Mouse (Mus musculus): ENCODE data around the gene Tmem25. TPM values are rescaled to one million over a fixed set of nuclear protein-coding genes. Genes with fewer than 3 reads are reported as not detected.

The Tmem25 gene
- total and polyA plus RNA-seq, 3 experiments: 0.25 to 1.5 (median 0.28) TPM

DNA sequence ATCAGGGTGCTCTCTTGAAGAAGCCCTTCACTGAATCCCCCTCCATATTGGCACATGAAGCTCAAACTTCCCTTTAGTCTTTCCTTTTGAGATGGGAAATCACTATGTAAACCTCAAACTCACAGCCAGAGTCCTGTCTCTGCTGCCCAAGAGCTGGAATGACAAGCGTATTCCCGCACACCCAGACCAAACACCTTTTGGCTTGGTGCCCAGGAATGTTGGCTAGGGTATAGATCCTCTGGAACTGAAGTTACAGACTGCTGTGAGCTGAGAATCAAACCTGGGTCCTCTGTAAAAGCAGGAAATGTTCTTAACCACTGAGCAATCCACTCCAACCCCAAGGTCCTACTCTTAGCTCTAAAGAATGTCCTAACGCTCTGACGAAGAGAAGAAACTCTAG is 33.2 kb upstream of the Tmem25 start:
- H3K9me3 ChIP-seq (replicated peaks; ENCODE audit: low read length): no peaks in the 10 kb centered on the region
- no peak for DNase-seq (ENCODE audit: extremely low read depth)
- no peaks in the 10 kb centered on the region; a peak in 1 of 4 replicates for H3K4me1 ChIP-seq (ENCODE audit: control insufficient read depth in 1 of 2, insufficient read depth in 2 of 2)
- no peak overlapping the region for H3K9ac ChIP-seq (ENCODE audit: insufficient read depth, low read depth)
- H3K27ac ChIP-seq (ENCODE audit: insufficient read depth, low read depth): no peak overlapping the region
- no peak overlapping the region for H3K4me2 ChIP-seq (ENCODE audit: insufficient read depth, low read depth, poor library complexity, severe bottlenecking)
- dilution Hi-C loops (cut with MboI; ENCODE audit: extremely low pct_ligation_motif_present, extremely low pct_unique_long_range_greater_than_20kb, low sequenced_read_pairs): no loop called here
- H3K79me2 ChIP-seq (replicated peaks; ENCODE audit: control insufficient read depth, extremely low read depth, insufficient read depth, poor library complexity, severe bottlenecking): no peaks in the 10 kb centered on the region
- H3K36me3 ChIP-seq (replicated peaks in 1 of 2; ENCODE audit: control insufficient read depth in 1 of 2, insufficient read depth in 1 of 2, low read length in 1 of 2): peaks cover 86 to 96% of the 10 kb centered on the region in 2 experiments
- TF ChIP-seq EP300 (IDR thresholded peaks at IDR 0.05; ENCODE audit: low read length) (no peak), MAZ (IDR thresholded peaks at IDR 0.05; ENCODE audit: low read depth, low read length) (no peak), USF1 (IDR thresholded peaks at IDR 0.05; ENCODE audit: low read depth, low read length) (no peak), E2F4 (IDR thresholded peaks at IDR 0.05; ENCODE audit: insufficient replicate concordance, low read depth, low read length) (no peak), ZC3H11A (IDR thresholded peaks at IDR 0.05; ENCODE audit: low read depth, low read length) (no peak), MEF2A (IDR thresholded peaks at IDR 0.05; ENCODE audit: borderline replicate concordance, low read depth, low read length) (no peak), JUN (IDR thresholded peaks at IDR 0.05; ENCODE audit: insufficient read depth, low read depth, low read length) (no peak), ELF1 (IDR thresholded peaks at IDR 0.05; ENCODE audit: low read depth, low read length) (no peak), CTCF (conservative IDR thresholded peaks at IDR 0.05 in 1 of 2, IDR thresholded peaks at IDR 0.05 in 1 of 2; ENCODE audit: low read depth in 2 of 2, low read length in 2 of 2) (no peak), TBP (conservative IDR thresholded peaks at IDR 0.05; ENCODE audit: low read depth, low read length) (no peak), KAT2A (IDR thresholded peaks at IDR 0.05; ENCODE audit: insufficient replicate concordance, low read length) (no peak), BHLHE40 (IDR thresholded peaks at IDR 0.05; ENCODE audit: low read depth, low read length) (no peak), ZNF384 (IDR thresholded peaks at IDR 0.05; ENCODE audit: low read depth, low read length) (no peak), JUND (conservative IDR thresholded peaks at IDR 0.05; ENCODE audit: low read depth, low read length) (no peak), SIN3A (IDR thresholded peaks at IDR 0.05; ENCODE audit: low read length) (no peak), ETS1 (conservative IDR thresholded peaks at IDR 0.05; ENCODE audit: low read depth, low read length) (no peak)
- in situ Hi-C loops (cut with MboI; ENCODE audit: low pct_ligation_motif_present, low pct_unique_long_range_greater_than_20kb, low sequenced_read_pairs): no loop called here
- H3K27me3 ChIP-seq (replicated peaks): no peaks in the 10 kb centered on the region
- H3K4me3 ChIP-seq (replicated peaks in 1 of 3; ENCODE audit: low read depth in 2 of 3, low read length in 2 of 3, poor library complexity in 1 of 3): no peak overlapping the region

- H3K27me3 ChIP-seq (replicated peaks): no peaks in the 10 kb centered on the region
- in situ Hi-C loops (cut with MboI; ENCODE audit: low pct_ligation_motif_present, low pct_unique_long_range_greater_than_20kb, low sequenced_read_pairs): no loop called here
- H3K4me3 ChIP-seq (replicated peaks in 1 of 3; ENCODE audit: low read depth in 2 of 3, low read length in 2 of 3, poor library complexity in 1 of 3): no peak overlapping the region
- TF ChIP-seq EP300 (IDR thresholded peaks at IDR 0.05; ENCODE audit: low read length) (no peak), JUND (conservative IDR thresholded peaks at IDR 0.05; ENCODE audit: low read depth, low read length) (no peak), NRF1 (IDR thresholded peaks at IDR 0.05; ENCODE audit: low read depth, low read length) (no peak), GABPA (IDR thresholded peaks at IDR 0.05; ENCODE audit: insufficient replicate concordance, low read depth, low read length) (no peak), MAFK (IDR thresholded peaks at IDR 0.05; ENCODE audit: insufficient replicate concordance, low read length) (no peak), MXI1 (IDR thresholded peaks at IDR 0.05; ENCODE audit: low read depth, low read length) (no peak), RCOR1 (conservative IDR thresholded peaks at IDR 0.05; ENCODE audit: low read depth, low read length) (no peak), E2F4 (IDR thresholded peaks at IDR 0.05; ENCODE audit: insufficient replicate concordance, low read depth, low read length) (no peak), RAD21 (IDR thresholded peaks at IDR 0.05; ENCODE audit: low read depth, low read length) (no peak), ZC3H11A (IDR thresholded peaks at IDR 0.05; ENCODE audit: low read depth, low read length) (no peak), ETS1 (conservative IDR thresholded peaks at IDR 0.05; ENCODE audit: low read depth, low read length) (no peak), ZKSCAN1 (IDR thresholded peaks at IDR 0.05; ENCODE audit: borderline replicate concordance, low read depth, low read length) (no peak), TCF12 (IDR thresholded peaks at IDR 0.05; ENCODE audit: low read depth, low read length) (no peak), ZMIZ1 (IDR thresholded peaks at IDR 0.05; ENCODE audit: low read depth, low read length) (no peak), MAX (IDR thresholded peaks at IDR 0.05; ENCODE audit: low read length) (no peak), IRF4 (IDR thresholded peaks at IDR 0.05; ENCODE audit: low read depth, low read length) (no peak), NELFE (IDR thresholded peaks at IDR 0.05; ENCODE audit: low read depth, low read length) (no peak), MEF2A (IDR thresholded peaks at IDR 0.05; ENCODE audit: borderline replicate concordance, low read depth, low read length) (no peak), TBP (conservative IDR thresholded peaks at IDR 0.05; ENCODE audit: low read depth, low read length) (no peak), MYC (IDR thresholded peaks at IDR 0.05; ENCODE audit: low read depth, low read length) (no peak)
- H3K4me1 ChIP-seq (ENCODE audit: control insufficient read depth in 1 of 2, insufficient read depth in 2 of 2): no peaks in the 10 kb centered on the region; a peak in 1 of 4 replicates
- H3K79me2 ChIP-seq (replicated peaks; ENCODE audit: control insufficient read depth, extremely low read depth, insufficient read depth, poor library complexity, severe bottlenecking): no peaks in the 10 kb centered on the region
- DNase-seq (ENCODE audit: extremely low read depth): no peak
- H3K36me3 ChIP-seq (replicated peaks in 1 of 2; ENCODE audit: control insufficient read depth in 1 of 2, insufficient read depth in 1 of 2, low read length in 1 of 2): peaks cover 86 to 97% of the 10 kb centered on the region in 2 experiments
- no peaks in the 10 kb centered on the region for H3K9me3 ChIP-seq (replicated peaks; ENCODE audit: low read length)
- no peak overlapping the region for H3K4me2 ChIP-seq (ENCODE audit: insufficient read depth, low read depth, poor library complexity, severe bottlenecking)
- dilution Hi-C loops (cut with MboI; ENCODE audit: extremely low pct_ligation_motif_present, extremely low pct_unique_long_range_greater_than_20kb, low sequenced_read_pairs): no loop called here
- H3K27ac ChIP-seq (ENCODE audit: insufficient read depth, low read depth): no peak overlapping the region
- no peak overlapping the region for H3K9ac ChIP-seq (ENCODE audit: insufficient read depth, low read depth)
Observed at GRCm38 (mm10) chr9:44830506-44830905, 31.4 kb upstream of the Tmem25 start.

All from CH12.LX (cell line).